Mouse (Mus musculus) small intestine, adult 2 months (tissue): ENCODE measurements around the gene Myl4.

Experiments
- CTCF ChIP-seq: fragments of 200-500 bp; IDR thresholded peaks from 2 replicates; pipeline ENCODE4 v1.5.1; 2012; ENCODE audit warnings: low read depth, mild to moderate bottlenecking, control low read depth, inconsistent platforms, low read length, moderate library complexity, mixed read lengths; ENCODE audit not compliant: insufficient replicate concordance, insufficient read length; ENCODE audit errors: extremely low read depth
- POLR2A ChIP-seq: fragments of 200-500 bp; IDR thresholded peaks from 2 replicates; pipeline ENCODE4 v1.6.1; 2012; ENCODE audit warnings: low read depth, mild to moderate bottlenecking, control low read depth, inconsistent platforms, low read length, moderate library complexity

DNA sequence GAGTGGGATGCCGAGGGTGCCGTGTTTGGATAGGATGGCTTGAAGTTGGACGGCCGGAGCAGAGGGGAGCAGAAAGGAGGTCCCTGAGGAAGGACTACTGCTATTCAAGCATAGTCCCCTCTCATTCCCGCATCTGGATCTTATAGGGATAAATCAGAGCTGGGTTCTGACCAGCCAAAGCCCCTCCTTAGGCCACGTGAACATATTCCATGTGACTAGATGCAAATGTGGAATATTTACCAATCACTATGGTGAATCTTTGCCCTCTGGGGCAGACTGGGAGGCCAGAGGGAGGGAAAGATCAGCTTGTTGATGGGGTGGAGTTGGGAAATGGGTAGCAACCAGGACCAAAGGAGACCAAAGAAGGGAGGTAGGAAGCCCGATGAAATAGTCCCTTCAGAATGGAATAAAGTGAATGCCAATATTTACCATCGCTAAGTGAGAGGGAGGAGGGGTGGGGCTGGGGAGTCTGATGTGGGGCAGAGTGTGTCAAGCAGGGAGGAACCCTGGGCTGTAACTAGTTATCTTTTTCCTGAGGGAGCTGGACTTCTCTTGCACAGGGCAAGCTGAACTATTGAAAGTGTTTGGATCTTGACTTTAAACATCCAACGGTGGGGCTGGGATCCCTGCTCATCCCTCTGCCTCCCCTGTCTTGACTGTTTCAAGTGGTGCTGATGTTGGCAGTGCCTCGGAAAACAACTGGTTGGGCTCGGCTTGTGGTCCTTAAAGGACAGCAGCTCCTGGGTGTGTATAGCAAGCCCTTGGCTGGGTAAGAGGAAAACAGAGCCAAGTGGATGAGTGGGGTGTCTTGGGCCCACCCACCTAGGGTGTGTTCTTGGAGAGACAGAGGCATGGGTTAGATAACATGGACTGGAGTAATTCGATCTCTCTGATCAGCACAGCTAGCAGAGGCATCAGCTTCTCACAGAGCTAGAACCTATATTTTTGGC is 75.3 kb downstream of the Myl4 start:
- TF ChIP-seq CTCF (no peak), POLR2A (no peak)
